Mouse (Mus musculus) small intestine, adult 2 months (tissue): ENCODE data around the gene Mast4.

Experiments used
- CTCF ChIP-seq: fragments of 200-500 bp; IDR thresholded peaks from 2 replicates; pipeline ENCODE4 v1.5.1; 2012; ENCODE audit warnings: low read depth, mild to moderate bottlenecking, control low read depth, inconsistent platforms, low read length, moderate library complexity, mixed read lengths; ENCODE audit not compliant: insufficient replicate concordance, insufficient read length; ENCODE audit errors: extremely low read depth
- POLR2A ChIP-seq: fragments of 200-500 bp; IDR thresholded peaks from 2 replicates; pipeline ENCODE4 v1.6.1; 2012; ENCODE audit warnings: low read depth, mild to moderate bottlenecking, control low read depth, inconsistent platforms, low read length, moderate library complexity

- TF ChIP-seq CTCF (no peak), POLR2A (no peak)
These were observed 190.0 kb downstream of the Mast4 start for GRCm38 (mm10) chr13:103144343-103144742.
